Mouse (Mus musculus): ENCODE data around the gene St7.

- TF ChIP-seq CTCF (IDR thresholded peaks at IDR 0.05; ENCODE audit: extremely low read depth, insufficient read depth, low read length) (no peak), POLR2A (IDR thresholded peaks at IDR 0.05; ENCODE audit: extremely low read depth, insufficient read depth, low read length) (no peak)
Observed at GRCm38 (mm10) chr6:17777018-17777799, 84.5 kb downstream of the St7 start.
